Mouse (Mus musculus): ENCODE results near the gene Prdm2. TPM values are rescaled to one million over a fixed set of nuclear protein-coding genes. Genes with fewer than 3 reads are reported as not detected.

The Prdm2 gene
- polyA plus RNA-seq (2015; fragmentation: Nextera tagmentation; extraction: Ambion mirVana) = 5.7 and 7.7 TPM in 2 replicates

GRCm38 (mm10) chr4:143212341-143213174, at the start of gene Prdm2:
Gene Prdm2 (minus strand): TSS chr4:143212995.

Small RNA genes lying within 50 kb of the gene (microRNA-seq; reads per million reads assigned to microRNA genes)
- gene Mir7021 (ENCODE audit: borderline replicate concordance, insufficient number of aligned reads) = 2.5 reads per million

Other genes starting within 250 kb of the Prdm2 start
- 38.3 and 55.2 TPM in 2 replicates for gene Pdpn, start 86.6 kb upstream of the Prdm2 start, polyA plus RNA-seq (2015; fragmentation: Nextera tagmentation; extraction: Ambion mirVana)
- not detected in 2 replicates for gene Lrrc38, start 136.8 kb upstream of the Prdm2 start, polyA plus RNA-seq (2015; fragmentation: Nextera tagmentation; extraction: Ambion mirVana)
- not detected in 2 replicates for gene Pramel1, start 181.4 kb upstream of the Prdm2 start, polyA plus RNA-seq (2015; fragmentation: Nextera tagmentation; extraction: Ambion mirVana)
- gene Pramef8, start 199.4 kb upstream of the Prdm2 start, polyA plus RNA-seq (2015; fragmentation: Nextera tagmentation; extraction: Ambion mirVana) = 8.7 and 14.6 TPM in 2 replicates
- gene Oog4, start 237.3 kb upstream of the Prdm2 start, polyA plus RNA-seq (2015; fragmentation: Nextera tagmentation; extraction: Ambion mirVana) = not detected in 2 replicates

Data from adrenal gland, postnatal 0 days (tissue).